Mouse (Mus musculus) left cerebral cortex, postnatal 36 days (tissue): ENCODE measurements at regions not wholly inside any gene's neighbourhood (a gene's known extent, or its start where the extent isn't known, plus 50 kb on each side); places are given as distances from the start of the nearest gene placed in this dataset.
A peak's percentile ranks its signal among the peaks of the same experiment; 100 is the strongest.

Experiments used
- DNase-seq, 2 experiments: peaks; one replicate each; pipeline ENCODE4 v3.0.0; 2021 to 2022; ENCODE audit warnings: low spot score in 2 of 2, mixed read lengths in 1 of 2
- intact Hi-C: fragments of 180-260 bp; cut with DNase I; formaldehyde crosslinking; loops from one replicate; pipeline ENCODE4 v1.15.1; 2025

DNA sequence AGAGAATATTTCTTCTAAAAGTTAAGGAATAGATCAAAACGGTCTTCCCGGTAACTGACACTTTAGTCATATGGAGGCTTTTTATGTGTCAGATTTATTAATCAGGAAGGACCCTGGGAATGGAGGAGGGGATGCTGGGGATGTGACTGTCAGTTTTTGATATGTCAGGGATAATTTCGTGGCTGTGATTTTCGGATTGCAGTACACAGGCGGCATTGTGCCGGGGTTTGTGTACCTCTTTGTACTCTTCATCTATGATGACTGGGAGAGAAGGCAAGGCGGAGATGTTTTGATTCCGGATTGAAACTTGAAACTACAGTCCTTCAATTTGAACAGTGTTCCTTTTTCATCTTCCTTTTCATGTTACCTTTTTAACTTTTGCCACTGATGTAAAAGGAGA, 344.2 kb downstream of the Mdfic start:
- DNase-seq, result no peak
- intact Hi-C loops, result no loop called here

DNA sequence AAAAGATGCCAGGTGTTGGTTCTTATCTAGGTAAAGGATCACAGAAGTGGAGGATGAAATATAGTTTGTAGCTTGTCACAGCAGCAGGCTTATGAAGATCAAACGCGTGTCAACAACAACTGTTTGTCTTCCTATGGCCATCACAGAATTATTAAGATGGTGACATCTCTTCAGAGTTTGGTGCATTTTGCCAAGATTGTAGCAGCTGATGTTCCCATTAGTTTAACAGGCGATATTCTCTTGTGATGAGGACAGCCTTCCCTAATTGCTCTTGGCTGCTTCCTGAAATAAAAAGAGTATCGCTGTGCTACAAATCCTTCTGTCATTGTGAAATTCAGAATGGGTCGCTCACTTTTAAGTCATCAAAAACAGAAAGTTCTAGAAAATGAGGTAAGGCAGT, 344.7 kb downstream of the Mdfic start:
- intact Hi-C loops, result no loop called here

DNA sequence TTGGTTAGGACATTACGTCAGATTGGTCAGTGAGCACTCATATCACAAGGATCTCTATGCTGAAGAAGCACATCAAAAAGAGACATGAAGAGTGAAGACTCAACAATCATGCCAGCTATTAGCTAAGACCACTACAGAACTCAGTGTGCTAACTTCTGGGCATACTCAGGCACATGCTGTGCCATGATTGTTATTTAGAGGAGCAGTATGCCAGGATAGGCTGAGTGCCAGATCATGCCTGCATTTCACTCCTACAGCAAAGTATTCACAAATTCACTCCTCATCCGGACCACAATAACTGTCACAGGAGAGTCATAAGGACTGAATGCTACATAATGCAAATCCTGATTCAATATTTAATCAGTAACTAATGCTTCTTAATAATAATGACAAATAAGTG, 355.8 kb downstream of the Mdfic start:
- DNase-seq, result no peak
- intact Hi-C loops, result no loop called here

More for the DNA sequence above, 344.7 kb downstream of the Mdfic start:
- DNase-seq, result no peak

DNA sequence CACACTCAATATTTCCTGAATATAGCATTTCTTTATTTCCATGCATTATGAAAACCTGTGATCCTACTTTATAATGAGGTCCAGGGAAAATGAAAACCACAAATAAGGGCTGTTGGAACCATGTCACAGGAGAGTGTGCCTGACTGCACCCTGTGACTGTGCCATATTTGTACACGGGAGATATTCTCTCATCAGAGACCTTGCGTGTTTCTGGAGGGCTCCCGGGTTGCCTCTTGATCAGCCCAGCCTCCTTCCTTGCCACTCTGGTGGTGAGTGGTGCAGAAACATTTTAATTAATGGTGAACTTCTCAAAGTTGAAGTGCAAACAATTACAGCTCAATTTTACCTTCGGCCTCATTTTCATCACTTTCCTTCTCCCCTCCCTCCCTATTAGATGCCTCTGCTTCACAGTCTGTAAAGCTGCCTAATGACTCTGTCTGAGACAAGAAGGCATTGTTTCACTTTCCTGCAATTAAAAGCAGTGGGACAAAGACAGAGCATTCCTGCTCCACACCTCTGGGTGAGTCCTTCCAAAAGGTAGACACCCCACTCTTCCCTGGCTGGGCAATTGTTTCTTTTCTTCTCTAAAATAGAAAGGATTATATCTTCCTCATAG, 356.8 kb downstream of the Mdfic start:
- intact Hi-C loops, result no loop called here

GRCm38 (mm10) chr6:16077917-16078316, 357.5 kb downstream of the Mdfic start:
- intact Hi-C loops, result no loop called here

More for the DNA sequence above, 356.8 kb downstream of the Mdfic start:
- no peak for DNase-seq

DNA sequence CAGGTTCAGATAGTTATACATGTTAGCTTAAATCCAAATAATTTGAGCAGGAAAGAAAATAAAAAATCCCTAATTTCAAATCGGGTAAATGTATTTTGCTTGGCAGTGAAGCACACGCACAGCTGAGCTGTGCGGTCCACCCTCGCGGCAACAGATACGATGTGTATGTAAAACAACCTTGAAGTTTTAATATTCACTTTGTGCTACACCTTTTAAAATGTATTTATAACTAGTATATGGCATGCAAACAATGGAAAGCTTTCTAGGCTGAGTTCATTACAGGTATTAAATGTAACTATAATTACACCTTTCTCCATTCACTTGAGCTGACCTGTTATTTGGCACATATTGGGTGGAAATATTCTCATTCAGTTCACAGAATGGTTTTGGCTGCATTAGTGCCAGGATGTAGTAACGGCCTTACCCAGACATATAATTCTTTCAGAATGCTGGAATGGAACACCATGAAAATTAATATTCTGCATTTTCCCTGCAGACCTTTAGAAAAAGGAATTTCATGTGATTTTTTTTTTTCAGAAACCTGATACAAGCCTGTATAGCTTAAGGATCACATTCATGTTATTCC, 366.6 kb downstream of the Mdfic start:
- intact Hi-C loops, result no loop called here
- no peak for DNase-seq

More at GRCm38 (mm10) chr6:16077917-16078316, 357.5 kb downstream of the Mdfic start:
- no peak for DNase-seq

DNA sequence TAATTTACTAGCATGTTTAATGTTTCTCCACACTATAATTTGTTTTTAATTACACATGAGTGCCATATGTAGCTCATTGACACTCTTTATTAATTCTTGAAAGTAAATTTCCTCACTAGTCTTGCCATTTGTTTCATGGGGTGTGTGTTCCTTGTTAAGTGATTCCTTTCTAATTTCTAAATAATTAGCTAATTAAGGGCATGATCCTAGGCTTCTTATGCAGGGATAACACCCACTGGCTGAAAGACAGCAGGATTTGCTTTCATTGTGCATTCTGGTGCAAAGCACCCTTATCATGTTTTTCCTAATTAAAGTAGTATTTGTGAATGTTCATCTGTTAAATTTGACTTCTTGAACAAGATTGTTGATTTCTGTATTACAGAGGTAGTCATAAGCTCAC, 378.3 kb downstream of the Mdfic start:
- no peak for DNase-seq
- intact Hi-C loops, result no loop called here

DNA sequence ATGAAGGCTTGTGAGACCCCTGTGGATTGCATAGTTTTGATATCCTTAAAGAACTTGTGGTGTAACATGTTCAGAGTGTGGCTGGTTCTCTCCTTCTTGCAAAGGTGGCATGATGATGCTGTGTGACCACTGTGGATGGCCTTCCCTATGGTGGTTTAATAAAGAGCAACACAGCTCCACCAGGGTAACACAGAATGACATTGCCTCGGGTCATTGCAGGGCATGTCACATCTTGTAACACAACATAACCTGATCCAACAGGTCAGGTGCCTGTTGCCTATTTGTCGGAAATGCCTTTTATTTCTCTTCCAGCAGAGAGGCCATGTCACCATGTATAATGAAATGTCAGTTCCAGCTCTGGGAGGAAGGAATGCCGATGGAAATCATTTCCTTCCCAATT, 420.5 kb downstream of the Mdfic start:
- DNase-seq, result no peak
- intact Hi-C loops, result no loop called here

DNA sequence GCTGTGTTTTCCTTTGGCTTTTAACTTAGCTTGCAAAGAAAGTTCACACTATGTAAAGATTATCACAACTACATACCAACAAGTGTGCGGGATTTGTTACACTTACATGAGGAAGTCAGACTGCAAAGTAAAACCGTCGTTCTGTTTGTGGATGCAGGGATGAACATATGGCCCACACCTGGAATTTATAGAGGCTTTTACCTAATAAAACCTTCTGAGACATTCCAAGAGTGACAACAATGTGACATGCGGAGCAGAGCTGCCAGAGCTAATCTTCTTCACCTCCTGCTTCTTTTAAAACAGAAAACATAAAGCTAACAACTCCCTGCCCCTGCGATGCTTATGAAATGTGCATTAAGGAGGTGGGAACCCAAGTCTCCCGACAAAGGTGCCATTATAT, 424.1 kb downstream of the Mdfic start:
- intact Hi-C loops, result no loop called here
- no peak for DNase-seq

DNA sequence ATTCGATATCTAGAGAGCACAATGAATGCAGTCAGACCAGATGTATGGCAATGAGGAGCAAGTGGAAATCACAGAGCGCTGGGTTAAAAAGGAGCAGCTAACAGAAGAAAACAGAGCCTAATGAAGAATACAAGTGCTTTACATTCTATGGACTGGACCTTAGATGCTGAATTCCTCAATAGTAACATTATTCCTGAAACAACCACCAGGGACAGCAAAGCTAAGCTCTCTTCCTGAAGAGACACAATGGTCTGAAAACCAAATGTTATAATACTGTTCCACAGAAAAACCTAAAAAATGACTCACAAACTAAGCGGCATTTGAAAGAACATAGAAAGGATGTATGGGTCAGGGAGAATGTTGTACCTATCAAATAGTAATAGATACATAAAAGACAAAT, 430.1 kb downstream of the Mdfic start:
- DNase-seq, result no peak
- intact Hi-C loops, result loop anchor here (10.0 kb wide), 1 partner anchor 74 kb away; no protein-coding TSS in a partner anchor

- intact Hi-C loops, result loop anchor here (10.0 kb wide), 1 partner anchor 73 kb away; no protein-coding TSS in a partner anchor
- no peak for DNase-seq
Measured at GRCm38 (mm10) chr6:16151478-16151877, 431.0 kb downstream of the Mdfic start.

- intact Hi-C loops, result loop anchor here (10.0 kb wide), 1 partner anchor 72 kb away; no protein-coding TSS in a partner anchor
- no peak for DNase-seq
Measured at GRCm38 (mm10) chr6:16152691-16153090, 432.2 kb downstream of the Mdfic start.

DNA sequence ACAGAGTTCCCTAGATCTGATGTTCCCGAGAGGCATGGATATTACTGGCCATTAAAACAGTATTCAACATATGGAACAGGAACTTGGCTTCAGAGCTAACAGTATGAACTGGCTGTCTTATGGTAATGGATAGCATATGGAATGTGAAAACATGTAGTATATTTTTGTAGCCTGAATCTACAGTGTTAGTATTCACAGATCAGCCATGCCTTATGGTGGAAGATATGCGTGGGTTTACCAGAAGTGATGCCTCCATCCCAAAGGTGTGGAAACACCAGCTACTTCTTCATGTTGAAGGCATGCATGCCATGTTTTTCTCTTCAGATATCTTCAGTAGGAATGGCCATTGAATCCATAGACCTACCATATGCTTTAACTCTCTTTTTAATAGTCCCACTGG, 444.6 kb downstream of the Mdfic start:
- no peak for DNase-seq
- intact Hi-C loops, result no loop called here

- no peak for DNase-seq
- intact Hi-C loops, result no loop called here
Measured at GRCm38 (mm10) chr6:16171871-16172270, 451.4 kb downstream of the Mdfic start.

GRCm38 (mm10) chr6:16177313-16177712, 456.9 kb downstream of the Mdfic start:
- no peak for DNase-seq
- intact Hi-C loops, result no loop called here

- DNase-seq, result peak; percentile 8 to 17
- intact Hi-C loops, result no loop called here
Measured at GRCm38 (mm10) chr6:16187983-16188550, 467.6 kb downstream of the Mdfic start.

GRCm38 (mm10) chr6:16212975-16213374, 492.5 kb downstream of the Mdfic start:
- no peak for DNase-seq
- intact Hi-C loops, result no loop called here

DNA sequence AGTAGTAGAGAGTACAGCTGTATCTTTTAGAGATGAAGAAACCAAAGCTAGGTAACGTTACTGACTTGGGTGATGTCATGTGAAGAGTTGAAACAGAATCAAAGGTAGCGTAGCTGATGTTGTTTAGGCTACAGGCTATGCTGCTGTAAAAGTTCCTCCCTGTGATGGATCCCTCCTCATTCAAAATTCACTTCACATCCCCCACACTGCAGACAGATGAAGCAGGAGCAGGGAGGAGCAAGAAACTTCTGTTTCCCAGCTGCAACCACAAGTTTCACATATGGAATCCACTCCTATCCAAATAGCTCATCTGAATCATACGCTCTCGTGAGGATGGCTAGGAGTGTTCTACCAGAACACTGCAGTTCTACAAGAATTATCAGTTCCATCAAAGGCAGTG, 493.2 kb downstream of the Mdfic start:
- no peak for DNase-seq
- intact Hi-C loops, result no loop called here

DNA sequence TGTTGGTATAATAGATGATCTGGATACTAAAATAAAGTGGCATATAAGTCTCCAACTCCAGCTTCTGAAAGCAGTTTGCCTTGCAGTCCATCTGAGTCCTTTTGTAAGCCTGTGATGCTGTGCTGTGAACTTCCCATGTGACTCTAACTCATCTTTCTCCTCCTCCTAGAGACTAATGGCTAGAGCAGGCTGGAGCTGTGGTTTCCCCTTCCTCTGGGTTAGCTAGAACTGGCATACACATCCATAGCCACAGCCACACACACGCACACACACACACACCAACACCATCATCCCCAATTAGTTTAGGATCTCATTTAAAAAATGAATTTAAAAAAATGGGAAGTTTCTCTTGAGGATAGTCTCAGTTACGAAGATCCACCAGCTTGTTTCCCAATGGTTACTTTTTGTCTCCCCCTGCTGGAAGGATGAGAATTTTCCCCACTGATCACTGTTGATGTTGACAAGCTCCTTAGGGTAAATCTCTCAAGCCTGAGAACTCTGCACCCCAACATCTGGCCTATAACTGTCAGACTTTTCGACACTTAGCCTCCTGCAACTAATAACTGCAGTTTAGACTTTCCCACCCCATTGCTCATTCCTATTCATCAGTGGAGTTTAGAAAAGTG, 500.7 kb downstream of the Mdfic start:
- DNase-seq, result peak in 1 of 2 experiments; percentile 25
- intact Hi-C loops, result loop anchor here (5.0 to 10.0 kb wide), 3 partner anchors 66 to 1324 kb away; no protein-coding TSS in a partner anchor
